Mouse (Mus musculus) embryonic fibroblast, embryonic 13.5 days (primary cell): ENCODE measurements around the gene Stil.

ENCODE experiments used
- CTCF ChIP-seq: IDR thresholded peaks from 2 replicates; pipeline ENCODE4 v1.5.1; 2011; ENCODE audit warnings: mild to moderate bottlenecking, control low read depth, low read length, moderate library complexity, borderline replicate concordance; ENCODE audit not compliant: insufficient read depth
- POLR2A ChIP-seq: IDR thresholded peaks from 2 replicates; pipeline ENCODE4 v1.6.1; 2011; ENCODE audit warnings: low read depth, mild to moderate bottlenecking, control low read depth, low read length, moderate library complexity

- no peak for TF ChIP-seq CTCF
- TF ChIP-seq POLR2A: no peak
Measured at GRCm38 (mm10) chr4:115079821-115080349, 79.9 kb downstream of the Stil start.
